ENCODE assay signal across 8 mouse cellular contexts in genomic region chr8:87702051-87702521, GRCm38 (mm10).
DNase-seq lines count a peak whose midpoint lies in the region; ATAC-seq and TF ChIP-seq lines count a peak whose summit lies in the region.
"Had no signal": no experiment of that assay in that cellular context is flagged by ENCODE, and none has a peak within 500 bp of the region (broad histone marks: within the 10 kb centered on the region; RNA-seq: fewer than 3 reads in every experiment).

No protein-coding gene starts in this region.

- no peak for DNase-seq in lung, adult 18-20 months
- peak; percentile 95 to 97 for DNase-seq in cerebellum, postnatal 10 days
- DNase-seq in heart, postnatal 10 days, result peak; percentile 43 to 46
- peak; percentile 91 for DNase-seq in midbrain, postnatal 0 days (ENCODE audit: low spot score)
- no peak for DNase-seq in spleen, postnatal 14 days (ENCODE audit: low spot score in 2 of 2)
- no peak for DNase-seq in c-Kit-positive CD71-positive TER-119-positive erythroid progenitor cells, embryonic 14.5 days (ENCODE audit: low spot score)

- peak; percentile 73 for ATAC-seq in lung, embryonic 15.5 days (ENCODE audit: borderline replicate concordance, extremely low read depth, low FRiP score, low TSS enrichment)
- ATAC-seq in midbrain, postnatal 0 days (ENCODE audit: low FRiP score), result peak; percentile 70

- no peaks in the 10 kb centered on the region for H3K36me3 ChIP-seq in lung, embryonic 15.5 days
- no peaks in the 10 kb centered on the region for H3K36me3 ChIP-seq in midbrain, postnatal 0 days (ENCODE audit: insufficient read depth, low read length)
- H3K36me3 ChIP-seq: heart, embryonic 15.5 days had no signal

- no peak overlapping the region for H3K9ac ChIP-seq in lung, embryonic 15.5 days
- H3K9ac ChIP-seq in midbrain, postnatal 0 days (replicated peaks; ENCODE audit: low read length, poor library complexity, severe bottlenecking), result no peak overlapping the region
- H3K9ac ChIP-seq: heart, embryonic 15.5 days had no signal

- no peaks in the 10 kb centered on the region for H3K27me3 ChIP-seq in lung, embryonic 15.5 days
- H3K27me3 ChIP-seq in midbrain, postnatal 0 days (ENCODE audit: insufficient read depth, low read length), result no peaks in the 10 kb centered on the region
- H3K27me3 ChIP-seq: heart, embryonic 15.5 days had no signal

- WGBS in lung, embryonic 15.5 days, result 42% methylated on average over 8 of the region's 8 CpGs
- 29% methylated on average over 8 of the region's 8 CpGs for WGBS in midbrain, postnatal 0 days

- peak overlapping the region; percentile 6; the same call in 1 of the 2 replicates for H3K4me2 ChIP-seq in lung, embryonic 15.5 days
- no peak overlapping the region for H3K4me2 ChIP-seq in midbrain, postnatal 0 days (ENCODE audit: low read depth, low read length, poor library complexity, severe bottlenecking)
- H3K4me2 ChIP-seq: heart, embryonic 15.5 days had no signal

- no peaks in the 10 kb centered on the region for H3K9me3 ChIP-seq in lung, embryonic 15.5 days
- no peaks in the 10 kb centered on the region for H3K9me3 ChIP-seq in midbrain, postnatal 0 days (ENCODE audit: low read length)
- H3K9me3 ChIP-seq: heart, embryonic 15.5 days had no signal

- intact Hi-C loops in heart, postnatal 10 days (cut with DNase I), result no loop called here

- no peak overlapping the region for H3K4me3 ChIP-seq in lung, embryonic 15.5 days
- no peak overlapping the region for H3K4me3 ChIP-seq in midbrain, postnatal 0 days (ENCODE audit: low read depth, low read length)
- H3K4me3 ChIP-seq: heart, embryonic 15.5 days had no signal

- no peak for TF ChIP-seq CTCF in midbrain, postnatal 0 days (IDR thresholded peaks at IDR 0.05)

- peaks cover 31% of the 10 kb centered on the region for H3K4me1 ChIP-seq in lung, embryonic 15.5 days
- H3K4me1 ChIP-seq in midbrain, postnatal 0 days (ENCODE audit: insufficient read depth, low read length), result peaks cover 19% of the 10 kb centered on the region

- peak overlapping the region; percentile 58 for H3K27ac ChIP-seq in lung, embryonic 15.5 days
- peak overlapping the region; percentile 21 for H3K27ac ChIP-seq in midbrain, postnatal 0 days (ENCODE audit: low read depth, low read length)
- H3K27ac ChIP-seq: heart, embryonic 15.5 days had no signal

Comparison
In these comparisons a context has a peak if more than half of its experiments do, and no peak if none do; other contexts are left out.
1. DNase-seq: peak in cerebellum, postnatal 10 days (2 of 2), heart, postnatal 10 days (2 of 2) and midbrain, postnatal 0 days (single experiment); none in lung, adult 18-20 months (0 of 2), spleen, postnatal 14 days (0 of 2) and c-Kit-positive CD71-positive TER-119-positive erythroid progenitor cells, embryonic 14.5 days (single experiment).